Mouse (Mus musculus) adipocyte (in vitro differentiated cells): ENCODE results near the gene Rab36.
"Not testable (repeated sequence)": the region's sequence is repeated elsewhere in the genome, so short reads cannot be mapped to it uniquely, and the experiment has no call there.

Source experiments
- DNase-seq: peaks from one replicate; pipeline ENCODE4 v3.0.0-alpha.2; 2016; ENCODE audit warnings: low spot score

The Rab36 gene

DNA sequence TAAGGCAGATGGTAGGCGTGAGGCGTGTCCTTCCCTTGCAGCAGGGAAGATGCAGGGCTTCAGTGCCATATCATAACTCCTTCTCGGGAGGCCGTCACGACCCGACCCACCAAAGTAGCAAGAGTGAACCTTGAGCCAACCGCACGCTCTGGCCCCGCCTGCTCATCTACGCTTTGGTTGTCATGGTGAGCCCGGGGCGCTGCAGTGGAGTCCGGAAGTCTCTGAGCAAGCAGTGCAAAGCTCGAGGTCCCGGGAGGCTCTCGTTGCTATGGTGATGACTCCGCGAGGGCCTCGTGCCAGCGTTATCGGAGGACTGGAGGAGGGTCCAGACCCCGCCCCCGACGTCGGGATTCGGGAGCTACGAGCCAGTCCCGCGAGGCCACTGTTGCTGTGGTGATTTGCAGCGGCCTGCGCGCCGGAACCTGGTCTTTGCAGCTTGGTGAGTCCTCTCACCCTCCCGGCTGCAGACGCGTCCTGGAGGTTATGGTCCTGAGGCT lies at the start of gene Rab36:
Gene Rab36 (plus strand): TSS at position 176 of the 497 bp plus-strand sequence.
- DNase-seq, result peak; percentile 89

DNA sequence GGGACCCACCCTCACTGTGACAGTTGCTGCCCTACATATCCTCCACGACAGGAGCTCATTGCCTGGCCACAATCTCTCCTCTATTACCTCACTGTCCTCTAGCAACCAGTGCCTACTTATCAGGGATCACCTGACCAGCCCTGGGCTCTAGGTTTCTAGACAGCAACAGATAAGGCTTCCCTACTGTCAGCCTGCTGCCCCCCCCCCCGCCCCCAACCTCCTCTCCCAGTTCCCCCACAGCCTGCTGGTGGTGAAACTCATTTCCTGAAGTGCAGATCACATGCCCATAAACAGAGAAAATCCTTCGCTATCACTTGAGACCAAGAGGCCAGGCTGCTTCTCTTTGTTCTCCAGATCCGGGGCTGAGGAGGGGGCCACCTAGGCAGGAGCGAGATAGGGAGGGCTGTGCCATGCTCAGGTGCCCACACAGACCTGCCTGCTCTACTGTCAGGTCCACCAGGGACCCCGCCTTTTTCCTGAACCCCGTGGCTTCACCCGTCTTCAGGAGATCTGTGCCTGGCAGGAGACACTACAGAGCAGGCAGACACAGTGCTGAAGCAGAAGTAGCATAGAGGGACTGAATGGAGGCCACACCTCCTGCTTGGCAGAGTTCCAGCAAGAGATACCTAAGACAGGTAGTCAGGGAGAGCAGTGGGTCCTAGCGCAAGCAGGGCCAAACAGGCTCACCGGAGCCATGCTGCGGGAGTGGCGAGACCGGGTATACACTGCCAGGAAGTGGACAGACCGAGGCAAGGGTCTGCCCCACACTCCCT lies 49.0 kb upstream of the Rab36 start:
- DNase-seq, result no peak

- DNase-seq, result no peak
Measured at GRCm38 (mm10) chr10:74989814-74990213, 47.0 kb upstream of the Rab36 start.

GRCm38 (mm10) chr10:74990584-74991322 lies 46.1 kb upstream of the Rab36 start:
- no peak for DNase-seq

GRCm38 (mm10) chr10:74994863-74995262 lies 42.0 kb upstream of the Rab36 start:
- DNase-seq, result no peak

- no peak for DNase-seq
Measured at GRCm38 (mm10) chr10:74995377-74995776, 41.5 kb upstream of the Rab36 start.

DNA sequence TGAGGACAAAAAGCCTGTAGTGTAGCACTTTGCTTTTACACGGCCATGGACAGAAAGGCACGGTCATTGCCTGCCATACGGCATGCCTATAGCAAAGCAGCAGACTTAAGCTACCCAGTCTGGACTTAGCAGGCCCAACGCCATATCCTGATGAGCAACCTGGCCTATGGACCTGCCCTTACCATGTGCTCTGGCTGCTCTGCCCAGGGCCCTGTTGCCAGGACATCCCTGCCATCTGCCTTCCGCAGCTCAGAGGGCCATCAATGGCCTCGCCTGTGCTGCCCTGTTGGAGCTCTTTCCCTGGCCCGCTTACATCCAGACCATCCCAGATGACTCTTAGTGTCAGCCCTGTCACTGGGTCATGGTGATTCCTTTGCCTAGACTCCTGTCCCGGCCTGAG lies 35.5 kb upstream of the Rab36 start:
- DNase-seq, result no peak

DNA sequence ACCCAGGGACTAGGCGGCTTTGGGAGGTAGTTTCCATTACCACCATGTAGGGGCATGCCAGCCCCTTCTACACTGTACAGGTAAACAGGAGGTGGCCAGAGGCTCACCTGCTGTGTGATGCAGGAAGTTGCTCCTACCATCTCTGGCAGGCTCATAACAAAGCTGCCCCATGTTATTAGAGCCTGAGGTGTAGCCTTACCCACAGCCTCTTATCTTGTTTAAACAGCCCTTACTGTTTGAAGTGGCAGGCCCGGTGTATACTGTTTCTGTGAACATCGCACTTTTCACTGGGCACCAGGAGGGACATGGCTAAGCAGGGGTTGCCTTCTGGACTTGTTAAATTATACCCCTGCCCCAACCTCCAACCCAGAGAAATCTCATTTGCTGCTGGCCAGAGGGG lies 32.8 kb upstream of the Rab36 start:
- no peak for DNase-seq

DNA sequence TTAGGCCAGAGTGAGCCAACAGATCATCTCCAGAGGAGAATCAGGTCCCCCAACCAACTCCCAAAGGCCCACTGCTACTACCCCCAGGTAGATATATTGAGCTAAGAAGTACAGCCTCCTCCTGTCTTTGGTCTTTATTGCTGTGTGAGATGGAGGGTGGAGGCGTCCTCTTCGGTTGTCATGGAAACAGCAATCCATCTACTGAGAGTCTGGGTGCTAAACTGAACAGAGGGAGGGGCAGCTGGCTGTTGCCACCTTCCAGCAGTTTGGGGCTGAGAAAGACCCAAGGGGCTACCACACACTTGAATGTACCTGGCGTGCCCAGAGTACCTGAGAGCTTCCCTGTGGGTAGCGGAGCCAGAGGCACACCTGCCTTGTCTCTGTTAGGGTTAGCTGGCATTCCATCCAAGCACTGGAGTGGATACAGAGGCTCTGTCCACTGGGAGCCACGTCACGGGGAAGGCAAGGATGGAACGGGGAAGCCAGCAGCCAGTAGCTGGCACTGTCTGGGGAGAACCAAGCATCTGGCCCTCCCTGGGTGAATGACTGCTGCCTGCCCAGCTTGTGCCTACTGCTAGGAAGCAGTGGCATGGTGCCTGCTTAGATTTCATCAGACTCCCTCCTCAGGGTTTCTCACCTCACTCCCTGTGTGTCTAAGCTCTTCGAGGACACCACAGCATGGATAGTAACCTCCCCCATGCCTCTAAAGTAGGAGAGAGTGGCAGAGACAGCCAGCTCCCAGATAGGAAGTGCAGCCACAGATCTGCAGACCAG lies 29.8 kb upstream of the Rab36 start:
- DNase-seq, result no peak

GRCm38 (mm10) chr10:75010704-75011103 lies 26.2 kb upstream of the Rab36 start:
- no peak for DNase-seq

DNA sequence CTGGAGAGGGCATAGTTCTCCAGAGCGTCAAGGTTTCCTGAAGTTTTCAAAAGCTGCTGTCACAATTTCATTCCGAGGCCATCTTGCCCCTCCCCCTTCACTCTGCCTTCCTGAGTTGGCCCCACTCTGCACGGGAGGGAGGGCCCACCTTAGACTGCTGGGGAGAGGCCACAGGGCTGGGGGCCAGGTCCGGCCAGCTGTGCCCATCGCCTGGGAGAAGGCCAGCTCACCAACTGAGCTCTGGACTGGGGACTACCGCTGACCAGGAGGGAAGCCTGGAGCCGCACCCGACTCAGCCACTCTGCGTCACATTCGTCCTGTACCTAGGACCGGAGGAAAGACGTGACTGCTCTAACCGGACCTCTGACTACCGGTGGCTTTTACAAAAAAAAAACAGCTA lies 21.4 kb upstream of the Rab36 start:
- no peak for DNase-seq

- DNase-seq, result peak; percentile 13
Measured at GRCm38 (mm10) chr10:75016481-75016880, 20.4 kb upstream of the Rab36 start.

DNA sequence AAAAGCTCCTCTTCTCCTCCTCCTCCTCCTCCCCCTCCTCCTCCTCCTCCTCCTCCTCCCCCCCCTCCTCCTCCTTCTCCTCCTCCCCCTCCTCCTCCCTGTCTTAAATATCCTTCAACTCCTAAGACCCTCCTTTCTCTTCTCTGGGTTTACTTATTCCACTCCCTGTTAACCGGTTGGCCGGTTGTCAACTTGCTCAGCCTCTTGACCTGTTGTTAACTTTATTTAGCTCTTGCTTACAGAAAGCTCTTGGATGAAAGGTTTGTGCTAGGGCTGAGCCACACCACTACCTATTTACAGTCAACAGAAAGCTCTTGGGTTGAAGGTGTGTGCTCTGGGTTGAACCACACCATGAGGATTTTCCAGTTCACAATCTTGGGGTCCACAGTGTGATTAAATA lies 16.6 kb upstream of the Rab36 start:
- no peak for DNase-seq

DNA sequence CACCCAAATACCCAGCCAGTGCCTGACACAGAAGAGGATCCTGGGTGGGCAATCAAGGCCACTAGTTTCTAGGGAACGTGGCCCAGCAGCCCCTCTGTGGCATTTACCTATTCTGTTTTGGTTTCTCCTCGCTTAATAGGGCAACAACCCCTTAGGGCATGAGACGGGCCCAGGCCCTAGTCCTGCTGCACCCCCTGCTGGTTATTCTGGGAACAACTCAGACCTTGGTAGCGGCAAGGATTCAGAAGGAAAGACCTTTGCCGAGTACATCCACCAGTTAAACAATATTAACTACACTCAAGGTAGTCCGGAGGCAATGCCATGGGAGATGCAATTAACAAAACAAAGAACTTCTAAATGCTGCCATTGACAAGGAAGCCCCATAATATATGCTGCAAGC lies 15.7 kb upstream of the Rab36 start:
- peak; percentile 58 for DNase-seq

GRCm38 (mm10) chr10:75026491-75026890 lies 10.4 kb upstream of the Rab36 start:
- DNase-seq, result no peak

GRCm38 (mm10) chr10:75028743-75029142 lies 8.1 kb upstream of the Rab36 start:
- DNase-seq, result no peak

DNA sequence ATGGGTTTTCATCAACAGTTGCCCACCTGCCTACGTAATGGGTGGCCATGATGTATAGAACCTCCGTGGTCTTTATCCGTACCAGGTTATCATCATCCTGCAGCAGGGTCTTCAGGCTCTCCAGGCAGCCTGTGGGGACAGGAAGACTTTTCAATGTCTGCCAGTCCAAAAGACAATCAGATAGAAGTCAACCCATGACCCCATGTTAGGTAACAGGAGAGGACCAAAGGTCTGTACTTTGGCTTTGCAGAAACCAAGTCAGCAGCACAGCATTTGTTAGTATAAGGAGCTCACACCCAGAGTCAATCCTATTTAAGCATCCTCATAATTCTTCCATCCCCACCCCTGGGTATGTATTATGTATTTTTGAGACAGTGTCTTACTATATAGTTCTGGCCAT lies 7.2 kb upstream of the Rab36 start:
- no peak for DNase-seq

- no peak for DNase-seq
Measured at GRCm38 (mm10) chr10:75030234-75030633, 6.6 kb upstream of the Rab36 start.

DNA sequence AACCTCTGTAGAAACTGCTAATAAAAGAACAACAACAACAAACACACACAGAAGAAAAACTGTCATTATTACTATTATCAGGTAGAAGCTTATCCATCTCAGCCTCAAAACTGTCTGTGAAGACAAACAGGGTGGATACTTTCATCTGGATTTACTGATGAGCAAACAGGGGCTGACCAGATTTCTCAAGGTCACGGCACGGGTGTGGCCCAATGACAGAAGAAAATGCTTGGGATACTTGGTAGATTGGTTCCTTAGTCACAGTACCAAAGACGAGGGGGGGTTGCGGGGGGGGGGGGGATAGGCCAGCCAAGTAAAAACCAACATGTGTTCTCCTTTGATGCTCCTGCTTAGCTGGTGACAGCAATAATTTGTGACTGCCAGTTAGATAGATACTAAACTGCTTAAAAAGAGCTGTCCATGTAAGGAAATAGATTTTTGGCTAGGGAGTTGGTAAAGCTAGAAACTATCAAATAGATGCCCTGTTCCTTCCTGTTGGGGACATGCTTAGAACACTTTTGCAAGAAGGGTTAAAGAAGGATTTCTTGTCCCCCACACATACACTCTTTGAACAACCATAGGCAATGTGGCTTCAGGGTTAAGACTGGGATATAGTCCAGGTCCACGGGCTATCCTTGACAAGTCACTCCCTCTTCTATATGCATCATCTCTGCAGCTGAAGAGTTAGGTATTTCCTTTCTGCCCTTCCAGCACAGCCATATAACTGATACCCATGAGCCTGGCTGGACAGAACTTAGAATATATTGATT lies 5.3 kb upstream of the Rab36 start:
- no peak for DNase-seq

DNA sequence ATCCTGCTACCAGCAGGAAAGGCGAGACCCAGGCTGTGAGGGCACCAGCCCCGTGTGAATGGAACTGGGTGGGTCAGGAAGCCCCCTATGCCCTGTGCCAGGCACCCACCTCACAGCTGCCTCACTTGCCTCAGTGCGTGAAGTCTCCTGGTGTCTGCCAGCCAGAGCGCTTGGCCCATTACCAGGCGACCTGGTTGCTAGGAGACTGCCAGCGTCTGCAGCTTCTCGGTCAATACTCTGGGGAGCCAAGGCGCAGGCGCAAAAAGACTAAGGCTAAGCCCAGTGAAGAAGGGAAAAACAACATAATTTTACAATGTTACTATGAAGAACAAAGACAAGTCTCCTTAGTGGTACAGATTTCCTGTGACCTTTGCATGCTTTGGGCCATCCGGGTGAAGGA lies 4.5 kb upstream of the Rab36 start, which contains the start of gene Rsph14:
Gene Rsph14 (minus strand): TSS at position 192 of the 400 bp plus-strand sequence.
- DNase-seq, result peak; percentile 61

DNA sequence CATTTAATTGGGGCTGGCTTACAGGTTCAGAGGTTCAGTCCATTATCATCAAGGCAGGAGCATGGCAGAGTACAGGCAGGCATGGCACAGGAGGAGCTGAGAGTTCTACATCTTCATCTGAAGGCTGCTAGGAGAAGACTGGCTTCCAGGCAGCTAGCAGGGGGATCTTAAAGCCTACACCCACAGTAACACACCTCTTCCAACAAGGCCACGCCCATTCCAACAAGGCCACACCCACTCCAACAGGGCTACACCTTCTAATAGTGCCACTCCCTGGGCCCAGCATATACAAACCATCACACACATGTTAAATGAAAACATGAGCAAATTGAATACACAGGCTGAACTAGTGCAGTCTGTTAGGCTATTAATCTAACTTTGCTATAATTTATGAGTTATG lies 5.2 kb downstream of the Rab36 start:
- DNase-seq, result not testable (repeated sequence)

GRCm38 (mm10) chr10:75044459-75044858 lies 7.6 kb downstream of the Rab36 start:
- no peak for DNase-seq
